ENCODE assay signal across 13 mouse cellular contexts in the genomic region with DNA sequence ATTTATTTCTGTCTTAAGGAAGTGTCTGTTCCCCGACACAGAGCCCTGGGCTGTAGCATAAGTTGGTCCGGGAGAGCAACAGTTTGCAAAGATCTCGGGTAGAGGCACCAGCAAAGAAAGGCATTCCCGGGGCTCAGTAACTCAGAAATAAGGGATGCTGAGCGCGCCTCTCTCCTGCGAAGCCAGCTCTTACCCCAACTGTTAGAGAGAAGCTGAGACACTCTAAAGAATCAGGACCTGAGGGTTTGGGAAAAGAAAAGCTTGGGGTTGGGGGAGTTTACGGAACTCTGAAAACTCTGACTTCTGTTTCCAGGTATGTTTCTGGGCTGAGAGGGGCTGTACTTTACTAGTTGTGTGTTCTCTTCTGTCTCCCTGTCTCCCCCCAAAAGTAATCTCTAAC. TPM values are rescaled to one million over a fixed set of nuclear protein-coding genes. Genes with fewer than 3 reads are reported as not detected.
DNase-seq lines count a peak whose midpoint lies in the region; ATAC-seq lines count a peak whose summit lies in the region.
"Had no signal": no experiment of that assay in that cellular context is flagged by ENCODE, and none has a peak within 500 bp of the region (broad histone marks: within the 10 kb centered on the region; RNA-seq: fewer than 3 reads in every experiment).

No protein-coding gene starts in this region.

- no peak for DNase-seq in kidney, adult 9 months
- DNase-seq in embryonic facial prominence, embryonic 14.5 days (ENCODE audit: low spot score), result peak; percentile 16
- peak; percentile 52 for DNase-seq in limb, embryonic 10.5 days (ENCODE audit: low spot score)
- DNase-seq in thymus, postnatal 25 days, result no peak
- DNase-seq in gastrocnemius, postnatal 14 days, result no peak
- DNase-seq: adrenal gland, adult 2 months; cerebellum, adult 18-20 months; layer of hippocampus, postnatal 36 days; thymus, postnatal 14 days had no signal

- peaks cover 1% of the 10 kb centered on the region for H3K9me3 ChIP-seq in kidney, embryonic 16.5 days (ENCODE audit: low read length)
- no peaks in the 10 kb centered on the region for H3K9me3 ChIP-seq in embryonic facial prominence, embryonic 14.5 days (ENCODE audit: control insufficient read depth, low read length)
- peaks cover 1% of the 10 kb centered on the region; the same call in 1 of the 2 replicates for H3K9me3 ChIP-seq in limb, embryonic 10.5 days (replicated peaks)
- peaks cover 3% of the 10 kb centered on the region; the same call in 1 of the 2 replicates for H3K9me3 ChIP-seq in neural tube, embryonic 13.5 days
- H3K9me3 ChIP-seq: forebrain, embryonic 12.5 days had no signal

- no peak overlapping the region for H3K27ac ChIP-seq in kidney, embryonic 16.5 days (ENCODE audit: low read length)
- H3K27ac ChIP-seq in embryonic facial prominence, embryonic 14.5 days (replicated peaks; ENCODE audit: low read depth, low read length), result no peak overlapping the region
- H3K27ac ChIP-seq in limb, embryonic 10.5 days, result no peak overlapping the region
- H3K27ac ChIP-seq in neural tube, embryonic 13.5 days (replicated peaks), result no peak overlapping the region
- H3K27ac ChIP-seq: forebrain, embryonic 12.5 days had no signal

- peak overlapping the region; percentile 89 for H3K4me2 ChIP-seq in kidney, embryonic 16.5 days (replicated peaks; ENCODE audit: low read depth, low read length)
- H3K4me2 ChIP-seq in embryonic facial prominence, embryonic 14.5 days (ENCODE audit: low read depth, low read length), result peak overlapping the region; percentile 94
- H3K4me2 ChIP-seq in neural tube, embryonic 13.5 days, result peak overlapping the region; percentile 92

- H3K4me3 ChIP-seq in kidney, embryonic 16.5 days (ENCODE audit: low read length), result peak overlapping the region; percentile 15; the same call in 1 of the 2 replicates
- peak overlapping the region; percentile 54 for H3K4me3 ChIP-seq in embryonic facial prominence, embryonic 14.5 days (ENCODE audit: low read depth, low read length)
- peak overlapping the region; percentile 57; the same call in 1 of the 2 replicates for H3K4me3 ChIP-seq in limb, embryonic 10.5 days
- H3K4me3 ChIP-seq in neural tube, embryonic 13.5 days, result 0 out of 2 replicates have a peak overlapping the region, but pooled peaks have one; percentile 47
- H3K4me3 ChIP-seq: forebrain, embryonic 12.5 days had no signal

- peaks cover 20% of the 10 kb centered on the region for H3K4me1 ChIP-seq in kidney, embryonic 16.5 days (ENCODE audit: insufficient read depth, low read length)
- peaks cover 13% of the 10 kb centered on the region for H3K4me1 ChIP-seq in embryonic facial prominence, embryonic 14.5 days (ENCODE audit: control insufficient read depth, insufficient read depth, low read length)
- peaks cover 58% of the 10 kb centered on the region for H3K4me1 ChIP-seq in limb, embryonic 10.5 days
- peaks cover 29% of the 10 kb centered on the region for H3K4me1 ChIP-seq in neural tube, embryonic 13.5 days (replicated peaks)

- ATAC-seq in kidney, embryonic 16.5 days (ENCODE audit: low FRiP score, low TSS enrichment), result no peak
- ATAC-seq in embryonic facial prominence, embryonic 14.5 days (ENCODE audit: low read depth), result no peak
- no peak for ATAC-seq in neural tube, embryonic 13.5 days (ENCODE audit: low read depth)

- H3K9ac ChIP-seq in kidney, embryonic 16.5 days (replicated peaks; ENCODE audit: low read length), result no peak overlapping the region
- H3K9ac ChIP-seq in embryonic facial prominence, embryonic 14.5 days (ENCODE audit: low read depth, low read length), result 0 out of 2 replicates have a peak overlapping the region, but pooled peaks have one; percentile 30
- H3K9ac ChIP-seq in neural tube, embryonic 13.5 days, result no peak overlapping the region
- H3K9ac ChIP-seq: forebrain, embryonic 12.5 days had no signal

- intact Hi-C loops in gastrocnemius, postnatal 14 days (cut with DNase I; ENCODE audit: low total_unique reads), result no loop called here

- H3K27me3 ChIP-seq in kidney, embryonic 16.5 days (ENCODE audit: insufficient read depth, low read length), result peaks cover 71% of the 10 kb centered on the region
- peaks cover 87% of the 10 kb centered on the region for H3K27me3 ChIP-seq in embryonic facial prominence, embryonic 14.5 days (replicated peaks; ENCODE audit: control insufficient read depth, insufficient read depth, low read length)
- peaks cover 85% of the 10 kb centered on the region for H3K27me3 ChIP-seq in limb, embryonic 10.5 days (ENCODE audit: low read depth, poor library complexity, severe bottlenecking)
- peaks cover 88% of the 10 kb centered on the region for H3K27me3 ChIP-seq in neural tube, embryonic 13.5 days

- no peaks in the 10 kb centered on the region for H3K36me3 ChIP-seq in kidney, embryonic 16.5 days (ENCODE audit: insufficient read depth, low read length)
- H3K36me3 ChIP-seq in embryonic facial prominence, embryonic 14.5 days (ENCODE audit: control insufficient read depth, insufficient read depth, low read length), result no peaks in the 10 kb centered on the region
- H3K36me3 ChIP-seq in limb, embryonic 10.5 days, result no peaks in the 10 kb centered on the region
- H3K36me3 ChIP-seq in neural tube, embryonic 13.5 days, result no peaks in the 10 kb centered on the region
- H3K36me3 ChIP-seq: forebrain, embryonic 12.5 days had no signal

- 3% methylated on average over 8 of the region's 8 CpGs for WGBS in kidney, embryonic 16.5 days
- WGBS in embryonic facial prominence, embryonic 14.5 days, result 2% methylated on average over 8 of the region's 8 CpGs
- WGBS in limb, embryonic 10.5 days, result under 1% methylated on average over 8 of the region's 8 CpGs
- 2% methylated on average over 8 of the region's 8 CpGs for WGBS in neural tube, embryonic 13.5 days

RNA-seq across cellular contexts. Expression of a gene that starts 13.8 kb away (rescaled TPM):
- polyA plus RNA-seq in kidney, embryonic 16.5 days (2015; fragmentation: Nextera tagmentation; extraction: Ambion mirVana), result 0.53 and 0.70 TPM in 2 replicates
- 1.1 and 1.3 TPM in 2 replicates for polyA plus RNA-seq in embryonic facial prominence, embryonic 14.5 days (2014; fragmentation: Nextera tagmentation; extraction: Ambion mirVana)
- polyA plus RNA-seq in limb, embryonic 10.5 days (2016; fragmentation: Nextera tagmentation; extraction: Ambion mirVana), result 0.30 and 0.40 TPM in 2 replicates
- polyA plus RNA-seq in neural tube, embryonic 13.5 days (2015; fragmentation: Nextera tagmentation; extraction: Ambion mirVana), result 1.4 and 1.5 TPM in 2 replicates
- 1 to 10 TPM; 1.6 to 2.6 TPM for total RNA-seq in gastrocnemius, postnatal 14 days (2021)
- total RNA-seq: hematopoietic stem cell, adult 5-6 weeks; layer of hippocampus, postnatal 36 days had no signal

Comparison
In these comparisons a context has a peak if more than half of its experiments do, and no peak if none do; other contexts are left out.
1. DNase-seq: peak in embryonic facial prominence, embryonic 14.5 days (single experiment) and limb, embryonic 10.5 days (single experiment); none in kidney, adult 9 months (single experiment), thymus, postnatal 25 days (single experiment) and gastrocnemius, postnatal 14 days (single experiment).
2. Peak in every context shown above with its lines, with median percentiles within 50 percentile points of each other: H3K4me2 ChIP-seq and H3K4me3 ChIP-seq.